Comparison of ENCODE assay signal across 11 mouse cellular contexts in genomic region chr1:194226550-194227160, GRCm38 (mm10).
DNase-seq lines count a peak whose midpoint lies in the region; ATAC-seq and TF ChIP-seq lines count a peak whose summit lies in the region.
"Had no signal": no experiment of that assay in that cellular context is flagged by ENCODE, and none has a peak within 500 bp of the region (broad histone marks: within the 10 kb centered on the region; RNA-seq: fewer than 3 reads in every experiment).

No protein-coding gene starts in this region.

- no peaks in the 10 kb centered on the region for H3K27me3 ChIP-seq in intestine, embryonic 15.5 days (replicated peaks)
- H3K27me3 ChIP-seq in intestine, postnatal 0 days (replicated peaks; ENCODE audit: control insufficient read depth, insufficient read depth, low read length): no peaks in the 10 kb centered on the region
- H3K27me3 ChIP-seq in hindbrain, embryonic 13.5 days: no peaks in the 10 kb centered on the region
- no peaks in the 10 kb centered on the region for H3K27me3 ChIP-seq in neural tube, embryonic 11.5 days (ENCODE audit: control insufficient read depth, insufficient read depth, low read length)
- H3K27me3 ChIP-seq in heart, embryonic 12.5 days (replicated peaks): no peaks in the 10 kb centered on the region

- no peaks in the 10 kb centered on the region for H3K9me3 ChIP-seq in intestine, embryonic 15.5 days
- no peaks in the 10 kb centered on the region for H3K9me3 ChIP-seq in intestine, postnatal 0 days (ENCODE audit: control insufficient read depth)
- H3K9me3 ChIP-seq in hindbrain, embryonic 13.5 days: no peaks in the 10 kb centered on the region
- no peaks in the 10 kb centered on the region for H3K9me3 ChIP-seq in neural tube, embryonic 11.5 days (ENCODE audit: control insufficient read depth, low read length)
- H3K9me3 ChIP-seq in heart, embryonic 12.5 days (replicated peaks): no peaks in the 10 kb centered on the region

- no peak for TF ChIP-seq CTCF in intestine, postnatal 0 days (IDR thresholded peaks at IDR 0.05; ENCODE audit: low read depth)

- H3K27ac ChIP-seq in intestine, embryonic 15.5 days: 0 out of 2 replicates have a peak overlapping the region, but pooled peaks have one; percentile 17
- no peak overlapping the region for H3K27ac ChIP-seq in intestine, postnatal 0 days (ENCODE audit: low read depth, low read length)
- peak overlapping the region; percentile 85 for H3K27ac ChIP-seq in hindbrain, embryonic 13.5 days
- peak overlapping the region; percentile 74 for H3K27ac ChIP-seq in neural tube, embryonic 11.5 days (ENCODE audit: low read depth, low read length)
- H3K27ac ChIP-seq in heart, embryonic 12.5 days (ENCODE audit: poor library complexity, severe bottlenecking): no peak overlapping the region

- no peaks in the 10 kb centered on the region for H3K36me3 ChIP-seq in intestine, embryonic 15.5 days
- no peaks in the 10 kb centered on the region for H3K36me3 ChIP-seq in intestine, postnatal 0 days (ENCODE audit: control insufficient read depth, insufficient read depth)
- H3K36me3 ChIP-seq in hindbrain, embryonic 13.5 days: no peaks in the 10 kb centered on the region
- H3K36me3 ChIP-seq in neural tube, embryonic 11.5 days (ENCODE audit: control insufficient read depth, insufficient read depth, low read length): no peaks in the 10 kb centered on the region
- no peaks in the 10 kb centered on the region for H3K36me3 ChIP-seq in heart, embryonic 12.5 days

- no peak overlapping the region for H3K4me3 ChIP-seq in intestine, embryonic 15.5 days (replicated peaks)
- H3K4me3 ChIP-seq in intestine, postnatal 0 days (ENCODE audit: low read depth, low read length): no peak overlapping the region
- H3K4me3 ChIP-seq in hindbrain, embryonic 13.5 days: no peak overlapping the region
- H3K4me3 ChIP-seq in neural tube, embryonic 11.5 days (ENCODE audit: low read depth, low read length): no peak overlapping the region
- H3K4me3 ChIP-seq in heart, embryonic 12.5 days: no peak overlapping the region
- H3K4me3 ChIP-seq: erythroblast, embryonic 14.5 days had no signal

- DNase-seq in embryo, embryonic 9.5 days (ENCODE audit: extremely low spot score): peak; percentile 34
- peak; percentile 64 for DNase-seq in neural tube, embryonic 11.5 days (ENCODE audit: low spot score)
- DNase-seq in kidney, adult 8-10 months: no peak
- no peak for DNase-seq in ovary, adult 18-20 months (ENCODE audit: low spot score)
- DNase-seq: adrenal gland, postnatal 10 days; cerebellum, adult 11 months had no signal

- H3K4me1 ChIP-seq in intestine, embryonic 15.5 days (replicated peaks): peaks cover 6% of the 10 kb centered on the region; the same call in 1 of the 2 replicates
- no peaks in the 10 kb centered on the region for H3K4me1 ChIP-seq in intestine, postnatal 0 days (replicated peaks; ENCODE audit: control insufficient read depth, insufficient read depth, low read length)
- H3K4me1 ChIP-seq in hindbrain, embryonic 13.5 days (replicated peaks): peaks cover 77% of the 10 kb centered on the region
- peaks cover 7% of the 10 kb centered on the region for H3K4me1 ChIP-seq in neural tube, embryonic 11.5 days (ENCODE audit: control insufficient read depth, insufficient read depth, low read length)
- no peaks in the 10 kb centered on the region; the same call in 1 of the 2 replicates for H3K4me1 ChIP-seq in heart, embryonic 12.5 days (replicated peaks)

- H3K9ac ChIP-seq in intestine, embryonic 15.5 days: no peak overlapping the region
- H3K9ac ChIP-seq in intestine, postnatal 0 days (ENCODE audit: low read depth, low read length): no peak overlapping the region
- peak overlapping the region; percentile 21; the same call in 1 of the 2 replicates for H3K9ac ChIP-seq in hindbrain, embryonic 13.5 days
- H3K9ac ChIP-seq in neural tube, embryonic 11.5 days (ENCODE audit: low read length): 0 out of 2 replicates have a peak overlapping the region, but pooled peaks have one; percentile 12
- no peak overlapping the region for H3K9ac ChIP-seq in heart, embryonic 12.5 days

- H3K4me2 ChIP-seq in intestine, embryonic 15.5 days (replicated peaks): no peak overlapping the region
- no peak overlapping the region for H3K4me2 ChIP-seq in intestine, postnatal 0 days (replicated peaks; ENCODE audit: low read depth)
- peak overlapping the region; percentile 5 for H3K4me2 ChIP-seq in hindbrain, embryonic 13.5 days
- H3K4me2 ChIP-seq in neural tube, embryonic 11.5 days (ENCODE audit: low read depth): no peak overlapping the region
- H3K4me2 ChIP-seq in heart, embryonic 12.5 days: no peak overlapping the region

- ATAC-seq in intestine, embryonic 15.5 days: no peak
- no peak for ATAC-seq in intestine, postnatal 0 days
- ATAC-seq in hindbrain, embryonic 13.5 days (ENCODE audit: low FRiP score): peak; percentile 71
- peak; percentile 74 for ATAC-seq in neural tube, embryonic 11.5 days (ENCODE audit: insufficient read depth, low FRiP score, low TSS enrichment)
- no peak for ATAC-seq in heart, embryonic 12.5 days (ENCODE audit: insufficient number of reproducible peaks, low FRiP score)

- 29% methylated on average over 6 of the region's 6 CpGs for WGBS in intestine, embryonic 15.5 days
- 40% methylated on average over 6 of the region's 6 CpGs for WGBS in intestine, postnatal 0 days
- 13% methylated on average over 6 of the region's 6 CpGs for WGBS in hindbrain, embryonic 13.5 days
- 30% methylated on average over 6 of the region's 6 CpGs for WGBS in neural tube, embryonic 11.5 days
- 26% methylated on average over 6 of the region's 6 CpGs for WGBS in heart, embryonic 12.5 days

Comparison
In these comparisons a context has a peak if more than half of its experiments do, and no peak if none do; other contexts are left out.
1. H3K27ac ChIP-seq: peak in intestine, embryonic 15.5 days (single experiment), hindbrain, embryonic 13.5 days (single experiment) and neural tube, embryonic 11.5 days (single experiment); none in intestine, postnatal 0 days (single experiment) and heart, embryonic 12.5 days (single experiment).
2. ATAC-seq: peak in hindbrain, embryonic 13.5 days (single experiment) and neural tube, embryonic 11.5 days (single experiment); none in intestine, embryonic 15.5 days (single experiment), intestine, postnatal 0 days (single experiment) and heart, embryonic 12.5 days (single experiment).
3. H3K9ac ChIP-seq: peak in hindbrain, embryonic 13.5 days (single experiment) and neural tube, embryonic 11.5 days (single experiment); none in intestine, embryonic 15.5 days (single experiment), intestine, postnatal 0 days (single experiment) and heart, embryonic 12.5 days (single experiment).
4. DNase-seq: peak in embryo, embryonic 9.5 days (single experiment) and neural tube, embryonic 11.5 days (single experiment); none in kidney, adult 8-10 months (0 of 2) and ovary, adult 18-20 months (single experiment).